Mouse (Mus musculus) hindbrain, embryonic 14.5 days (tissue): ENCODE measurements at regions not wholly inside any gene's neighbourhood (a gene's known extent, or its start where the extent isn't known, plus 50 kb on each side); places are given as distances from the start of the nearest gene placed in this dataset.

Experiments
- ATAC-seq: fragments of 200-750 bp; cut with Nextera tagmentation; 2 replicates; pipeline ENCODE4 v1.8.0; 2017; ENCODE audit warnings: moderate number of reproducible peaks, mild to moderate bottlenecking, moderate TSS enrichment, moderate library complexity; ENCODE audit not compliant: low FRiP score
- DNase-seq: peaks from one replicate; pipeline ENCODE4 v3.0.0-alpha.2; 2015; ENCODE audit warnings: low spot score
- H3K27ac ChIP-seq: fragments of 300-500 bp; sonication (generic); 2 replicates; pipeline ENCODE4 v1.5.1; 2014; ENCODE audit warnings: mild to moderate bottlenecking, moderate library complexity
- H3K27me3 ChIP-seq: fragments of 300-500 bp; sonication (generic); 2 replicates; pipeline ENCODE4 v1.6.1; 2014; ENCODE audit warnings: mild to moderate bottlenecking, low read length, mixed read lengths; ENCODE audit not compliant: control insufficient read depth, insufficient read depth
- H3K36me3 ChIP-seq: fragments of 300-500 bp; sonication (generic); replicated peaks from 2 replicates; pipeline ENCODE4 v1.6.1; 2014; ENCODE audit not compliant: control insufficient read depth, insufficient read depth
- H3K4me1 ChIP-seq: fragments of 300-500 bp; sonication (generic); replicated peaks from 2 replicates; pipeline ENCODE4 v1.6.1; 2014; ENCODE audit warnings: antibody characterized with exemption, low read length, mixed read lengths; ENCODE audit not compliant: control insufficient read depth, insufficient read depth
- H3K4me2 ChIP-seq: fragments of 300-500 bp; sonication (generic); replicated peaks from 2 replicates; pipeline ENCODE4 v1.6.1; 2014; ENCODE audit warnings: mild to moderate bottlenecking, moderate library complexity
- H3K4me3 ChIP-seq: fragments of 300-500 bp; sonication (generic); replicated peaks from 2 replicates; pipeline ENCODE4 v1.5.1; 2014; ENCODE audit warnings: mild to moderate bottlenecking, low read length
- H3K9ac ChIP-seq: fragments of 300-500 bp; sonication (generic); 2 replicates; pipeline ENCODE4 v1.6.1; 2014
- H3K9me3 ChIP-seq: fragments of 300-500 bp; sonication (generic); 2 replicates; pipeline ENCODE4 v1.6.1; 2016; ENCODE audit warnings: low read length; ENCODE audit not compliant: control insufficient read depth
- WGBS: fragments of 180-500 bp; shearing (Covaris S2); extraction: QIAGEN DNeasy Blood & Tissue Kit; methylation state at CpG from one replicate; pipeline ENCODE4 v1.1.7; 2014; 5-methylcytosine and 5-hydroxymethylcytosine counted together

DNA sequence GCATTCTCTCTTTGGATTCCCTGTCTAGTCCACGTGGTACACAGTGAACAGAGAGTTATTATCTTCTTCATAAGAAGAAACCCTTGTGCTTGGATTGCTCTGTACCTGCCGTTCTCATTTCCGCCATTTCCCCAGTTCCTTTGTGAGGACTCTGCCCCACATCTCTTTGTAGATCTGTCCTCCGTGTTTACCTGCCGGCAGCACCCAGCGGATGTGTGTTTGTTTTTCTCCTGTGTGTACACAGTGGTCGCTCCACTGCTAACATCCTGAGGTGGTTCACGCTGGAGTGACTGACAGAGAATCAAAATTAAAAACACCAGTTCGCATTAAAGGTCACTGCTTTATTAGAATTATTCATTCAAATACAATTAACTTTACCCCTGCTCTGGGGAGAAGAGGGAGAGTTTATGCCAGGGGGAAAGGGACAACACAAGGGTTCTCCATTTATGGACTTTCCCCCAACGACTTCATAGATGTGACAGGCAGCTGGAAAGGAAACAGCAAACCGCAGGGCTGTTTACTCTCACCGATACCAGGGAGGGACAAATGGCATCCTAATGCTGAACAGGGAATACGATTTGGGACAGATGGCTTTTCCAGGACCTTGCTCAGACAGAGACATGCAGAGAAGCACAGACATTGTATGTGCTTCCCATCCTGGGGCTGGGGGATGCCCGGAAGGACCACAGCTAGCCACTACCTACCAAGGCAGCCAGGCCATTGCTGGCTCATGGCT lies 362.5 kb upstream of the Gm765 start:
- Histone ChIP-seq H3K27me3 (no peaks in the 10 kb centered on the region), H3K9me3 (no peaks in the 10 kb centered on the region), H3K27ac (no peak overlapping the region), H3K4me3 (no peak overlapping the region), H3K36me3 (no peaks in the 10 kb centered on the region), H3K9ac (no peak overlapping the region), H3K4me1 (no peaks in the 10 kb centered on the region), H3K4me2 (no peak overlapping the region)
- no peak for DNase-seq
- ATAC-seq, result no peak
- 66% methylated on average over 14 of the region's 14 CpGs for WGBS

GRCm38 (mm10) chr6:98697571-98697970 lies 355.0 kb upstream of the Gm765 start:
- Histone ChIP-seq H3K27ac (no peak overlapping the region), H3K9ac (no peak overlapping the region), H3K27me3 (no peaks in the 10 kb centered on the region), H3K9me3 (no peaks in the 10 kb centered on the region), H3K4me1 (no peaks in the 10 kb centered on the region), H3K4me2 (no peak overlapping the region), H3K4me3 (no peak overlapping the region), H3K36me3 (no peaks in the 10 kb centered on the region)
- DNase-seq, result no peak
- WGBS, result 72% methylated on average over 7 of the region's 7 CpGs
- no peak for ATAC-seq

- DNase-seq (no peak), ATAC-seq (no peak)
- no peaks in the 10 kb centered on the region for H3K4me1 ChIP-seq
- no peak overlapping the region for H3K4me3 ChIP-seq
- H3K27me3 ChIP-seq, result no peaks in the 10 kb centered on the region
- H3K9ac ChIP-seq, result no peak overlapping the region
- no peaks in the 10 kb centered on the region for H3K36me3 ChIP-seq
- H3K27ac ChIP-seq, result no peak overlapping the region
- 76% methylated on average over 8 of the region's 8 CpGs for WGBS
- no peaks in the 10 kb centered on the region for H3K9me3 ChIP-seq
- no peak overlapping the region for H3K4me2 ChIP-seq
Measured at GRCm38 (mm10) chr6:98693411-98693810, 350.9 kb upstream of the Gm765 start.

- H3K4me1 ChIP-seq, result no peaks in the 10 kb centered on the region
- H3K9me3 ChIP-seq, result no peaks in the 10 kb centered on the region
- no peak overlapping the region for H3K9ac ChIP-seq
- 42% methylated on average over 9 of the region's 9 CpGs for WGBS
- no peak overlapping the region for H3K4me2 ChIP-seq
- no peaks in the 10 kb centered on the region for H3K36me3 ChIP-seq
- H3K27me3 ChIP-seq, result no peaks in the 10 kb centered on the region
- no peak overlapping the region for H3K27ac ChIP-seq
- no peak overlapping the region for H3K4me3 ChIP-seq
- DNase-seq (no peak), ATAC-seq (no peak)
Measured at GRCm38 (mm10) chr6:98690133-98690532, 347.6 kb upstream of the Gm765 start.

DNA sequence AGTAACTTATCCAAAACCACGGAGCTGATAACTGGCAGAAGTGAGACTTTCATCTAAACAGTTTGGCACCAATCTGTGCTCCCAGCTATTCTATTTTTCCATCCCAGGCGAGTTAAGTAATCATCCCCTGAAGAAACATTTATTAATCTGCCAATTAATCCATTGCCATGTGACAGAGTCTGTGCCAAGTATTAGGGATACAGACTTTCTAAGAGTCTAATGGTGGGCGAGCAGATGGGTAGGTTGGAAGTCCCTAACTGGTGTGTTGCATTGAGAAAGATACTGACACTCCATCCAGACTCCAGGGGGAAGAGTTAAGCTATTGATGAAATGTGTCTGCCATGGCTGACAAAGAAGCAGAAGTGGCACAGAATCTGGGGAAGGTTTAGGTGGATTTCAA lies 346.8 kb upstream of the Gm765 start:
- no peak for DNase-seq
- Histone ChIP-seq H3K27me3 (no peaks in the 10 kb centered on the region), H3K4me1 (no peaks in the 10 kb centered on the region), H3K4me2 (no peak overlapping the region), H3K36me3 (no peaks in the 10 kb centered on the region), H3K9me3 (no peaks in the 10 kb centered on the region), H3K27ac (no peak overlapping the region), H3K4me3 (no peak overlapping the region), H3K9ac (no peak overlapping the region)
- WGBS, result 81% methylated on average over 3 of the region's 3 CpGs
- no peak for ATAC-seq

- ATAC-seq, result no peak
- WGBS, result 89% methylated on average over 2 of the region's 2 CpGs
- H3K27ac ChIP-seq, result no peak overlapping the region
- H3K27me3 ChIP-seq, result no peaks in the 10 kb centered on the region
- no peak overlapping the region for H3K9ac ChIP-seq
- no peaks in the 10 kb centered on the region for H3K4me1 ChIP-seq
- no peak overlapping the region for H3K4me3 ChIP-seq
- DNase-seq, result no peak
- H3K4me2 ChIP-seq, result no peak overlapping the region
- H3K36me3 ChIP-seq, result no peaks in the 10 kb centered on the region
- no peaks in the 10 kb centered on the region for H3K9me3 ChIP-seq
Measured at GRCm38 (mm10) chr6:98688624-98689023, 346.1 kb upstream of the Gm765 start.

DNA sequence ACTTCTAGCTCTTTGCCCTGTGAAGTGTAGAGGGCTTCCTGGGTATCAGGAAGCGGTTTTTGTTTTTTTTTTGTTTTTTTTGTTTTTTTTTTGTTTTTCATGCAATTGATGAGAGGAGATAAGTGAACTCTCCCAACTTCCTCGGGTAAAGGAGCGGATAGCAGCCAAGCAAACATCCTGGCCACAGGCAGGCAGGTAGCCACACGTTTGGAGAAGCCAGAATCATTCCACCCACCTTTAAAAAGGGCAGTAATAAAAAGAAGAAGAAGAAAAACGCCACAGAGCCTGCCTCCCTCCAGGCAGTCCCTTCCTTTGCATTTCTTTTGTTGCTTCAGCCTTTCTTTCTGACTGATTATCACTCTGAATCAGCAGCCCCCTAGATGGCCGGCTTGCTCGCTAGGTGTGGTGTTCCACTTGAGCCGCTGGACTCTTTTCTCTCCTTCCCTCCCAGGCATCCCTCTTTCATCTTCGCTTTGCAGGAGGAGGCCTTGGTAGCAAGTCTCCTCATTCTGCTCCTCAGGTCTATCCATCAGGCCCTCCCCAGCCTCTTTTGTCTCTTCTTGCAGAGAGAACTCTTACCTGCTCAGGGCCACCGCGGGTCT lies 323.9 kb upstream of the Gm765 start:
- Histone ChIP-seq H3K4me1 (no peaks in the 10 kb centered on the region), H3K27me3 (no peaks in the 10 kb centered on the region), H3K9ac (no peak overlapping the region), H3K4me2 (peak overlapping the region; percentile 13; the same call in 1 of the 2 replicates), H3K9me3 (no peaks in the 10 kb centered on the region), H3K36me3 (no peaks in the 10 kb centered on the region), H3K4me3 (no peak overlapping the region), H3K27ac (no peak overlapping the region)
- DNase-seq, result no peak
- ATAC-seq, result no peak
- WGBS, result 8% methylated on average over 11 of the region's 11 CpGs

DNA sequence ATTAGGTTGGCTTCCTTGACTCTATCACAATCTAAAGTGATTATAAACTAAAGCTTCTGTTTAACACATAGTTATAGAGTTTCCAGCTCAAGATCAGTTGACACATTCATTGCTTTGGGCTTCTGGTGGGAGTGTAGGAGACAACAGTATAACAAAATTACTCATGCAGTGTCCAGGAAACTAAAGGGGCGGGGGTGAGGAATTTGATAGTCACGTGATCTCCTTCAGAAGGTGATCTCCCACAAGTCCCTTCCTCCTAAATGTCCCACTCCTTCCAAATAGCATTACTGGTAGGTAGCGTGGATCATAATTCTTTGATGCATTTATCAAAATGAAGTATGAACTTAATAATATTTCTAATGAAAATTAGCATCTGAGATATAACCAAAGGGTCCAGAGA lies 309.3 kb upstream of the Gm765 start:
- Histone ChIP-seq H3K4me3 (no peak overlapping the region), H3K4me2 (no peak overlapping the region), H3K27me3 (no peaks in the 10 kb centered on the region), H3K27ac (no peak overlapping the region), H3K9ac (no peak overlapping the region), H3K9me3 (no peaks in the 10 kb centered on the region), H3K4me1 (no peaks in the 10 kb centered on the region), H3K36me3 (no peaks in the 10 kb centered on the region)
- ATAC-seq (no peak), DNase-seq (no peak)
- 93% methylated on average over 3 of the region's 3 CpGs for WGBS

GRCm38 (mm10) chr6:98651315-98651714 lies 308.8 kb upstream of the Gm765 start:
- H3K9ac ChIP-seq, result no peak overlapping the region
- H3K27ac ChIP-seq, result no peak overlapping the region
- ATAC-seq (no peak), DNase-seq (no peak)
- no peaks in the 10 kb centered on the region for H3K27me3 ChIP-seq
- no peaks in the 10 kb centered on the region for H3K9me3 ChIP-seq
- H3K4me2 ChIP-seq, result no peak overlapping the region
- no peaks in the 10 kb centered on the region for H3K4me1 ChIP-seq
- no peaks in the 10 kb centered on the region for H3K36me3 ChIP-seq
- H3K4me3 ChIP-seq, result no peak overlapping the region

DNA sequence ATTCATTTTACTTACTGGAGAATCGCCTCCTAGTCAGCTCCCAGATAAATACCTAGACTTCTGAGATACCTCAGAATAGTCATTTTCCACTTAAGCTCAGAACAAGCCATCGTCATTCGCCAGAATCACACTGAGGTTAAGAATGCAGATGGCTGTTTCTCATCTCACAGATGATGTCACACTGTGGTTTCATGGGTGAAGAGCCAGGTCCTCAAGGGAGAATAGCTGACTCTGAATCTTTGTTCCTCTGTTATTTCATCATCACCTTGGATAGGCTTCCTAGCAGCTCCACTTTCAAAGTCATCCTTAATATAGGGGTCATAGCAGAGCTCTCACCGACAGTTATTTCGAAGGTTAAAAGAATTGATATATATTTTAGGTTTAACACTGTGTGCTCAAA lies 297.8 kb upstream of the Gm765 start:
- WGBS, result 90% methylated on average over 5 of the region's 5 CpGs
- Histone ChIP-seq H3K9ac (no peak overlapping the region), H3K27me3 (no peaks in the 10 kb centered on the region), H3K4me1 (no peaks in the 10 kb centered on the region), H3K4me2 (no peak overlapping the region), H3K9me3 (no peaks in the 10 kb centered on the region), H3K36me3 (no peaks in the 10 kb centered on the region), H3K4me3 (no peak overlapping the region), H3K27ac (no peak overlapping the region)
- DNase-seq (no peak), ATAC-seq (no peak)
